Mouse (Mus musculus) lung, adult 2 months (tissue): ENCODE results near the gene Ddrgk1. TPM values are rescaled to one million over a fixed set of nuclear protein-coding genes. Genes with fewer than 3 reads are reported as not detected.
"Not testable (repeated sequence)": the region's sequence is repeated elsewhere in the genome, so short reads cannot be mapped to it uniquely, and the experiment has no call there.

ENCODE experiments used
- DNase-seq: peaks from one replicate; pipeline ENCODE4 v3.0.0; 2022
- H3K4me1 ChIP-seq: fragments of 200-500 bp; 2 replicates; pipeline ENCODE4 v1.6.1; 2011; ENCODE audit warnings: low read length; ENCODE audit not compliant: control insufficient read depth, insufficient read depth
- H3K4me3 ChIP-seq: fragments of 200-500 bp; replicated peaks from 2 replicates; pipeline ENCODE3; 2011; ENCODE audit warnings: low read depth, mild to moderate bottlenecking, control low read depth, low read length; ENCODE audit errors: extremely low read depth
- CTCF ChIP-seq: fragments of 200-500 bp; IDR thresholded peaks from 2 replicates; pipeline ENCODE4 v1.5.1; 2011; ENCODE audit warnings: mild to moderate bottlenecking, low read length, control low read depth; ENCODE audit not compliant: insufficient read depth
- POLR2A ChIP-seq: fragments of 200-500 bp; IDR thresholded peaks from 2 replicates; pipeline ENCODE4 v1.6.1; 2011; ENCODE audit warnings: low read depth, mild to moderate bottlenecking, control low read depth, low read length, borderline replicate concordance; ENCODE audit errors: extremely low read depth
- WGBS: fragments of 180-500 bp; shearing (Covaris S2); methylation state at CpG from one replicate; pipeline ENCODE4 v1.1.7; 2018; 5-methylcytosine and 5-hydroxymethylcytosine counted together
- polyA plus RNA-seq: library from polyadenylated mRNA; depleted of rRNA; stranded (reverse); fragments of >200 nt; gene quantifications from 2 replicates; pipeline ENCODE4 v1.2.3, GENCODE M21; 2012

The Ddrgk1 gene
- polyA plus RNA-seq, 1 experiment = 61.0 TPM

- no peak overlapping the region for H3K4me3 ChIP-seq
- TF ChIP-seq CTCF (no peak), POLR2A (no peak)
- WGBS = 88% methylated on average over 6 of the region's 6 CpGs
- DNase-seq = no peak
- H3K4me1 ChIP-seq = no peaks in the 10 kb centered on the region
Measured at GRCm38 (mm10) chr2:130655660-130656339, 8.7 kb downstream of the Ddrgk1 start.

GRCm38 (mm10) chr2:130653760-130654159, 10.7 kb downstream of the Ddrgk1 start:
- no peak for TF ChIP-seq POLR2A
- TF ChIP-seq CTCF = no peak
- Histone ChIP-seq H3K4me3 (no peak overlapping the region), H3K4me1 (no peaks in the 10 kb centered on the region)
- DNase-seq = no peak
- WGBS = 78% methylated on average over 1 of the region's 1 CpGs

- no peak for TF ChIP-seq CTCF
- no peak for TF ChIP-seq POLR2A
- Histone ChIP-seq H3K4me3 (no peak overlapping the region), H3K4me1 (no peaks in the 10 kb centered on the region)
- DNase-seq = no peak
- 91% methylated on average over 2 of the region's 2 CpGs for WGBS
Measured at GRCm38 (mm10) chr2:130653303-130653702, 11.2 kb downstream of the Ddrgk1 start.

DNA sequence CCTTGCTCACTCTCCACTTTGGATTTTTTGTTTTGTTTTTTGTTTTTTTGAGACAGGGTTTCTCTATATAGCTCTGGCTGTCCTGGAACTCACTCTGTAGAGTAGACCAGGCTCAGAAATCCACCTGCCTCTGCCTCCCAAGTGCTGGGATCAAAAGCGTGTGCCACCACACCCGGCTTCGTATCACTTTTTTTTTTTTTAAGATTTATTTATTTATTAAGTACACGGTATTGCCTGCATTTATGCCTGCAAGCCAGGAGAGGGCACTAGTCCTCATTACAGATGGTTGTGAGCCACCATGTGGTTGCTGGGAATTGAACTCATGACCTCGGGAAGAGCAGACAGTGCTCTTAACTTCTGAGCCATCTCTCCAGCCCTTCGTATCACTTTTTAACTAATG, 15.4 kb downstream of the Ddrgk1 start:
- not testable (repeated sequence) for H3K4me3 ChIP-seq, H3K4me1 ChIP-seq, DNase-seq
- WGBS = 77% methylated on average over 6 of the region's 6 CpGs

DNA sequence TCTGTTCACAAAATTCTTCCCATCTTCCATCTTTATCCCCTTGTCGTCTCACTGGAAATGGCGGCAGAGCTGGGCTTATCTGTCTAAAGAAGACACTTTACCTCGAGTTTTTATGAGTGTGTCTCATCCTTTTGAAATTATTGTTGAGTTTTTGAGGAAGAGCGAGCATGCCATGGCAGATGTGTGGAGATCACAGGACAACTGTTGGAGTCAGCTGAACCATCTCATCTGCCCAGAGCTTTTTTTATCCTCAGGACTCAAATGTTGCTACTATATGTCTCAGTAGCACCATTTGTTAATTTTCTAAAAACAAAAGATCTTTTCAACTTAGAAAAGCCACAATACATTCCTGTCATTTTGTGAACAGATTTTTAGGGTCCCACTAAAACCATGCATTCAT, 19.3 kb downstream of the Ddrgk1 start:
- 80% methylated on average over 4 of the region's 4 CpGs for WGBS
- peaks cover 3% of the 10 kb centered on the region for H3K4me1 ChIP-seq
- no peak overlapping the region for H3K4me3 ChIP-seq
- DNase-seq = no peak
- TF ChIP-seq POLR2A = no peak
- no peak for TF ChIP-seq CTCF

DNA sequence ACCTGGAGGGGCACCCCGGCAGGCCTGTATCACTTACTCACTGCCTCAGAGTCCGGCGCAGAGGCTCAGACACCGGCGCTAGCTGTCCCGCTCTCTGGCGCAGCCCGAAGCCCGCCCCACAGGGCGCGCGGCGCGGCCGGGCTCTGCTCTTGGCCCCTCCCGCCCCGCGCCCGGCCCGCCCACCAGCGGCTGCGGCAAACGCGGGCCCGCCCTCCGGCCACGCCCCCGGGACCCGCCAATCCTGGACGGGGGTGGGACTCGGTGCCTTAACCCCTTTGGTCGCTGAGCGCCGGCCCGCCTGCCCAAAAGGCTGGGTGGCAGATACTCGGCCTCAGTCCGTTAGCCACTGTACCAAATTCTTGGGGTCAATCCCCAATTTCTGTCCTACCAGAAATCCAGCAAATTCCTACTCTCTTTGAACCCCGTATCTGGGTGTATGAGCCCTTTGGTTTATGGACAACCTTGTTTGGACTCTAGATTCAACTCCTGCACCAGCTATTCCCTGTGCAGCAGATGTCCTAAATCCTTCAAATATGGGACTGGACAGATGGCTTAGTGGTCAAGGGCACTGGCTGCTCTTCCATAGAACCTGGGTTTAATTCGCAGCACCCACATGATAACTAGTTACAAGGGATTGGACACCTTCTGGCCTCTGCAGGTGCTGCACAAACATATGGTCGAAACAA, 21.6 kb downstream of the Ddrgk1 start, which contains the start of gene Lzts3:
TSS of gene Lzts3 (minus strand) at position 120 of the 686 bp plus-strand sequence.
- WGBS = 5% methylated on average over 37 of the region's 40 CpGs
- H3K4me1 ChIP-seq = peaks cover 3% of the 10 kb centered on the region
- peak within 1 kb of the TSS; percentile 98 for H3K4me3 ChIP-seq
- peak; percentile 87 for DNase-seq
- TF ChIP-seq POLR2A = peak; percentile 52; the same call in 1 of the 2 replicates
- TF ChIP-seq CTCF = no peak

DNA sequence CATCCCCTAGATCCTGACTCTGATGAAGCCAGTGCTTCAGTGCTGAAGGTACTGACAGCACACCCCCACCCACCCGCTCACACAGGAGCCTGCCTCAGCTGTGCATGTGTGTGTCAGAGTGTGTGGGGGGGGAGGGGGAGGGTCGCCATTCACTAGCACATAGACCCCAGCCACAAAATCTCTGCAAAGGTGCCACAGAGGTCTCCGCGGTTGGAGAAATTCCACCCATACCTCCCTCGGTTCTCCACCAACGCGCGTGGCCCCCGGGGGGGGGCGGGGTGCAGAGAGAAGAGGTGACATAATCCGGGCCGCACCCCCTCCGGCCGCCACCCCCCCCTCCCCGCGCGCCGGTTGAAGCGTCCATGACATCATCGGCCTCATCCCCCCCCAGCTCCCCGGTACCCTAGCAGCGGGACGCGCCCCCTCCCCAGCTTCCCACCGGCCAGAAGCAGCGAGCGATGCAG, 22.2 kb downstream of the Ddrgk1 start:
- Histone ChIP-seq H3K4me3 (peak overlapping the region; percentile 98), H3K4me1 (peaks cover 3% of the 10 kb centered on the region)
- WGBS = 0% methylated on average over 24 of the region's 27 CpGs
- DNase-seq = no peak
- no peak for TF ChIP-seq CTCF
- no peak for TF ChIP-seq POLR2A

DNA sequence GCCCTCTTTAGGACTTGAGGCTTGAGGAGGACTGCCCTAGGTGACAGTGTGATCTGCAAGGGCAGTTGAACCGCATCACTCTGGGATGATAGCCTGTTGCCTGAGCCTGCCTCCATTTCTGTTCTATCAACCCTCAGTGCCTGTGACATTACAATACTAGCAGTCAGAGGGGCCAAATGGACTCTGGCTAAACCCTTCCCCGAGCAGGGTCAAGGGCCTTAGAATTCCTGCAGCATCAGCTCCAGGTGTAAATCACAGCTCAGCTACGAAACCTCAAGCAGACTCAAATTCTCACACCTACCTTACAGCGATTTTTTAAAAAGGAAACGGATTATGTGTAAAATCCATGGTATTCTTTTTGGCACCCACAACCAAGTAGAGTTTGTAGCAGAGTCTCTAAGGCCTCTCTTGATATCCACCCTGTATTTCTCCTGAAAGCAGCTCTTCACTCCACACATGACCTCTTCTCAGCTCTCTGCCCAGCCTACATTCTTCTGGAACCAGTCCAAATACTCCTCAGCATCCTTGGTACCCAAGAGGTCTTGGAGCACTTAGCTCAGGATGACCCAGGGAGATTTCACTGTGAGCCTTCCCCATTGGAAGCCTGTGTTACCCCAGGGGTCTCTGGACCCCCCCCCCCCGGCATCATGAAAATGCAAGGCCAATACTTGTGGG, 23.0 kb downstream of the Ddrgk1 start:
- TF ChIP-seq POLR2A = no peak
- no peak for TF ChIP-seq CTCF
- Histone ChIP-seq H3K4me3 (no peak overlapping the region), H3K4me1 (peaks cover 3% of the 10 kb centered on the region)
- no peak for DNase-seq
- 62% methylated on average over 6 of the region's 6 CpGs for WGBS

- Histone ChIP-seq H3K4me3 (no peak overlapping the region), H3K4me1 (peaks cover 5% of the 10 kb centered on the region)
- no peak for DNase-seq
- no peak for TF ChIP-seq POLR2A
- TF ChIP-seq CTCF = no peak
- whole genome bisulfite sequencing = 84% methylated on average over 6 of the region's 6 CpGs
Measured at GRCm38 (mm10) chr2:130639276-130639675, 25.2 kb downstream of the Ddrgk1 start.
